Mouse (Mus musculus) stomach, postnatal 0 days (tissue): ENCODE results near the gene Meis1.

Experiments
- CTCF ChIP-seq: IDR thresholded peaks from 2 replicates; pipeline ENCODE4 v1.5.1; 2016; ENCODE audit warnings: antibody characterized with exemption, low read depth, mild to moderate bottlenecking, moderate library complexity
- EP300 ChIP-seq: optimal IDR thresholded peaks from 2 replicates; pipeline ENCODE3; 2016; ENCODE audit warnings: antibody characterized with exemption

DNA sequence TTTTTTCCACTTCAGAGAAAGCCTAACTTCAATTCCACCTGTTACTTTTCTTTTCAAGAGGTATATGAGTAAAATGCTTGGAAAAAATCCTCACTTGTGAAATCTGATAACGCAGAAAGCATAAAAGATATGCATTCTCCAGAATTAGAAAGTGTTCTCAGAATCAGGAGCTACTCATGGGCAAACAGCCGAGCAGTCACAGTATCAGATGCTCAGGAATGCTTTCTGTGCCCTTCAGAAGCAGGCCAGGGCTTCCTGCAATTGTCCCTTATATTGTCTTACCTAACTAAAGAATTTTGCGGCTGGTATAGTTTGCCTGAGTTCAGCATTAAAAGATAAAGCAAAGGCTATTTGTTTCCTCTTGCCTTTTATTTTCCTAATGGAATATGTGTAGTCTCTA is 71.4 kb downstream of the Meis1 start:
- TF ChIP-seq CTCF = no peak
- no peak for TF ChIP-seq EP300
